Mouse (Mus musculus) bone marrow macrophage, adult 2 months (primary cell): ENCODE results near the gene Ccdc157. TPM values are rescaled to one million over a fixed set of nuclear protein-coding genes. Genes with fewer than 3 reads are reported as not detected.
"Not testable (repeated sequence)": the region's sequence is repeated elsewhere in the genome, so short reads cannot be mapped to it uniquely, and the experiment has no call there.

Experiments used
- H3K27ac ChIP-seq: 2 replicates; pipeline ENCODE4 v1.5.1; 2012; ENCODE audit warnings: low read depth, low read length; ENCODE audit not compliant: insufficient read depth
- H3K4me1 ChIP-seq: 2 replicates; pipeline ENCODE4 v1.6.1; 2012; ENCODE audit warnings: low read length; ENCODE audit not compliant: control insufficient read depth, insufficient read depth
- H3K4me3 ChIP-seq: 2 replicates; pipeline ENCODE4 v1.5.1; 2012; ENCODE audit warnings: mild to moderate bottlenecking, low read length, moderate library complexity; ENCODE audit not compliant: insufficient read depth
- CTCF ChIP-seq: IDR thresholded peaks from 2 replicates; pipeline ENCODE4 v1.5.1; 2012; ENCODE audit warnings: low read depth, mild to moderate bottlenecking, low read length, moderate library complexity
- POLR2A ChIP-seq: IDR thresholded peaks from 2 replicates; pipeline ENCODE4 v1.6.1; 2012; ENCODE audit warnings: mild to moderate bottlenecking, low read depth, low read length, borderline replicate concordance
- polyA plus RNA-seq: library from polyadenylated mRNA; stranded (reverse); fragments of >200 nt; gene quantifications from 2 replicates; pipeline ENCODE4 v1.2.4, GENCODE M21; 2012; ENCODE audit not compliant: missing spikeins, insufficient read depth, insufficient read length

The Ccdc157 gene
- polyA plus RNA-seq, 1 experiment = 2.3 TPM

DNA sequence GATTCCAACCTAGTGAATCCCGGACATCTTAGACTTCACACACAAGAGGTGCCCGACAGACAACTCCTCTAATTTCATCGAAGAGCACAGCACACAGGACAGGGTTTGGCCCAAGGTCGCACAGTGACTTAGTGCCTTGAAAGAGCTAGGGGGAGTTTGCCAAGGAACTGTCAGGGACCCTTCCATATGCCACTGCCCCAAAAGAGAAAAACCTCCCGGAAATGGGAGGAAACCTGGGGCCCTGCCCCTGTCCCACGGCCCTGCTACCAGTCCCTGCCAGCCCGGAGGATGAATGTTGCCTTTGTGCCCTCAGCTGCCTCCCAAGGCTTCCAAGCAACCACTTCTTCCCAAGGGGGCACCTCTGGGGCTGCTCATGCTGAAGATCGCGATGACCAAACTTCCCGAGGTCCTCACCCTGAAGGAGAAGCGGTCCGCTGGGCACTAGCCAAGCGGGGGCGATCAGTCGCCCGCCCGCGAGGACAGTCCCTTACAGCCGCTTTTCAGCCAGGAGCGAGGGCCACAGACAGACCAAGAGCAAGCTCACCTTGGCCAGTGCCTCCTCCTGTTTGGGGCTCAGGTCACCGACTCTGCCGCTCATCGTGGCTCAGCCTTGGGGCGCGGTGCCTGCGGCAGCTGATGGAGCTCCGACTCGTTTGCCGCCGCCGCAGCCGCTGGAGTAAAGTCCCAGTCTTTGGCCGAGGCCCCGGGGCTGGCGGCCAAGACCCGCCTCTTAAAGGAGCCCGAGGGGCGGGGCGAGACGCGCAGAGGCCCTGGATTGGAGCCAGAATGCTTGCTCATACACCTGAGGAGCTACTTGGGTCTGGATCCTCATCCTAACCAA, 41.8 kb downstream of the Ccdc157 start:
- no peak overlapping the region for H3K27ac ChIP-seq
- H3K4me3 ChIP-seq = peak overlapping the region; percentile 51

DNA sequence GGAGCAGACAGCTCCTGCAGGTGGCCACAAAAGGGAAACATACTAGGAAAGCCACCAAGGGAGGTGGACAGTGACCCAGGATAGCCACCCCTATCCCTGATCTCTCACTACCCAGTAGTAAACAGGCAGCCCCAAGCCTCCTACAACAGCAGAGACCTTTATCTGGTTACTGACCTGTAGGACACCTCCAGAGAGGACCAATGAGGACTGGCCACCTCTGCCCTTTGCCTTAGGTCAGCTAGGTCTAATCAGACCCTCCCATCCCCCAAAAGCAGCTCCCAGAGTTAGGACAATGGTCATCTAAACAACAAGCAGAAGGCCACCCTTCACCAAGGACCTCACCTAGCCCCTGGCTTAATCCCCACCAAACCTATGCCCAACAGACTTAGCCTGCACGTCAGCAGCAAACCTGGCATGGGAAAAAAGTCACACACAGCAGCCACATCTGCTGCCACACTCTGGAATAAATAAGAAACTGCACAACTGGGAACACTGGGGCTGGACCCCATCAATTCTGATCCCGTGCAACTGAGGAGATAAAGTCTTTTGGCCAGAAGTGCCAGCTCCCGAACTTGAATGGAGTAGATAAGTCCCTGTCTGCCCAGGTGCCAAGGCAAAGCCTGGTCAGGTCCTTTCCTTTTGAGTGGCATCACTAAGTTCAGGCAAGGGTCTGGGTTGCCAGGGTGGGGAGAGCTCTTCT, 42.6 kb downstream of the Ccdc157 start:
- Histone ChIP-seq H3K4me1 (peaks cover 2% of the 10 kb centered on the region), H3K4me3 (peak overlapping the region; percentile 51; the same call in 1 of the 2 replicates), H3K27ac (no peak overlapping the region)
- TF ChIP-seq POLR2A (no peak), CTCF (no peak)

More for the DNA sequence above, 41.8 kb downstream of the Ccdc157 start:
- H3K4me1 ChIP-seq = peaks cover 8% of the 10 kb centered on the region
- no peak for TF ChIP-seq CTCF
- TF ChIP-seq POLR2A = no peak

DNA sequence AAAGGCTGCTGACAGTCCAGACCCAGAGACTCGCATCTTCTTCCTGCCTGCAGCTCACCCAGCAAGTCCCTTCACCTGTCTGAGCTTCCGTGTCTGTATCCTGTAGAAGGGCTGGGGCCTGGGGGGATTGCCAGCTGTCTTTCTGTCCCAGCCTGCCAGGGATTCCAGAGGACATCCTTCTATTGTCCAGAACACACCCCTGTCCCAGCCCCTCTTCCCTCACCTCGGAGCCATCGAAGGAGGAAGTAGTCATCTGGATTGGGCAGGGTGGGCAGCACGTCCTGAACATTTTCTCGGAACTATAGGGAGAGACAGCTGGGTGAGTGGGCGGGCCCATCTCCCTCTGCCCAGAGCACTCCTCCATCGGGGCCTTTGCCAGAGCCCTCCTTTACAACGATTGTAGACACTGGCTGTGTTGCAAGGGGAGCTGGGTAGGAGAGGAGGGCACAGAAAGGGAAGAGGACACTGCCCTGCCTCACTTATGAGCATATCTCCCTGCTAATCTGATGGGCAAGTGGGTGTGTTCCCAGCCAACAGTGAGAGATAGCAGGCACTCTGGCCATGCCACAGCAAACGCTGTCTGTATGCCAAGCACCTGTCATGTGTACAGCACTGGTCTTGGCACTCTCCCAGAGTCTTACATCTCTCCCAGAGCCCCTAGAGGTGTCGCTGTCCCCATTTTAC, 43.5 kb downstream of the Ccdc157 start:
- TF ChIP-seq CTCF (no peak), POLR2A (no peak)
- H3K4me3 ChIP-seq = no peak overlapping the region
- no peak overlapping the region for H3K27ac ChIP-seq
- no peaks in the 10 kb centered on the region for H3K4me1 ChIP-seq

DNA sequence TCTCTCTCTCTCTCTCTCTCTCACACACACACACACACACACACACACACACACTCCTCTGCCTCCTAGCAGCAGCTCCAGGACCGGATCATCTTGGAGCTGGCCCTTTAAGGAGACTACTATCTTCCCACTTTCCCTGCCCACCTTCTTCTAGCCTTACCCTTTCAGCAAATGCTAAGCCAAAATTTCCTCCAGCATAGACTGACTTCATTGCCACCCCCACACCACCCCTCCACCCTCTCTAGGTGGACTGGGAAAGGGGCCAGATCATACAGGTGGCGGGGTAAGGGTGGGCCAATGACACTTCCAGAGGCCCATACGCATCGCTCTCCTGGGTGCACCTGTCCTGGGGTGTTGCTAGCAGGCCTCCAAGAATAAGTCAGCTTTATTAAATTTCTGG, 44.7 kb downstream of the Ccdc157 start:
- no peaks in the 10 kb centered on the region for H3K4me1 ChIP-seq
- H3K27ac ChIP-seq = no peak overlapping the region
- H3K4me3 ChIP-seq = no peak overlapping the region
- TF ChIP-seq POLR2A = no peak
- no peak for TF ChIP-seq CTCF

GRCm38 (mm10) chr11:4114541-4114940, 45.6 kb downstream of the Ccdc157 start:
- not testable (repeated sequence) for H3K4me1 ChIP-seq, H3K4me3 ChIP-seq, H3K27ac ChIP-seq

- TF ChIP-seq CTCF = no peak
- TF ChIP-seq POLR2A = no peak
- H3K4me3 ChIP-seq = no peak overlapping the region
- H3K4me1 ChIP-seq = no peaks in the 10 kb centered on the region
- no peak overlapping the region for H3K27ac ChIP-seq
These were observed 46.1 kb downstream of the Ccdc157 start for GRCm38 (mm10) chr11:4113970-4114369.

DNA sequence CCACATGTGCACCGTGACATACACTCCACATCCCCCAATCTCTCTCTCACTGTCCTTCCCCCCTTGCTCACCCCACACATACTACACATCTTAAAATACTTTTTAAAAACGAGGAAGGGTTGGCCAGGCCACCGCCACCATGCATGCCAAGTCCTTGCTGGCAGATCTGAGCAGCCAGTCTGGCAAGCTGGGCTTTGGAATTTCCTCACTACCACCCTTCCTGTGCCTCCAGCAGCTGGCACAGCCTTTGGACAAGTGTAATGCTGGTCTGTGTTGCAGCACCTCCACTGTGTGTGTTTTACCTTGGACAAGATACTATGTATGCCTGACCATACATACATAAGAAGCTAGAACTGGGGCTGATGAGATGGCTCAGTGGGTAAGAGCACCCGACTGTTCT, 46.6 kb downstream of the Ccdc157 start:
- no peak overlapping the region for H3K27ac ChIP-seq
- H3K4me3 ChIP-seq = no peak overlapping the region
- TF ChIP-seq CTCF (no peak), POLR2A (no peak)
- no peaks in the 10 kb centered on the region for H3K4me1 ChIP-seq

DNA sequence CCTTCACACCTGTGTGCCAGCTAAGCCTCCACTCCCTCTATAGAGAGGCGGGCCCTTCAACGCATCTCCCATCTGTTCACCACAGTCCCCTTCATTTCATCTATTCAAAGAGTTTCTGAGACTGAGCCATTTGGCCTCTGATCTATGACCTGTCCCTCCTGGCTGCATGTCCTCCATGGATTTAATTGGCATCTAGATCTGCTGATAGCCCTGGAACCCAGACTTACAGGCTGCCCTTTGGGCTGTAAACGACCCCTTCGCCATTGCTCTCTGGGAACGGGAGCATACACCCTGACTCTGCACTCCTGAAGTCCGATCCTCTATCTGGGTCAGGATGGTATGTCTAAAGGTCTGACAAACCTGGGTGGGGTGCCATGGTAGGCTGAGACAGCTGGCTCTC, 47.2 kb downstream of the Ccdc157 start:
- Histone ChIP-seq H3K27ac (no peak overlapping the region), H3K4me3 (no peak overlapping the region), H3K4me1 (no peaks in the 10 kb centered on the region)
- TF ChIP-seq POLR2A (no peak), CTCF (no peak)

- no peak overlapping the region for H3K27ac ChIP-seq
- no peak overlapping the region for H3K4me3 ChIP-seq
- no peaks in the 10 kb centered on the region for H3K4me1 ChIP-seq
- TF ChIP-seq CTCF (no peak), POLR2A (no peak)
These were observed 48.1 kb downstream of the Ccdc157 start for GRCm38 (mm10) chr11:4112033-4112432.

DNA sequence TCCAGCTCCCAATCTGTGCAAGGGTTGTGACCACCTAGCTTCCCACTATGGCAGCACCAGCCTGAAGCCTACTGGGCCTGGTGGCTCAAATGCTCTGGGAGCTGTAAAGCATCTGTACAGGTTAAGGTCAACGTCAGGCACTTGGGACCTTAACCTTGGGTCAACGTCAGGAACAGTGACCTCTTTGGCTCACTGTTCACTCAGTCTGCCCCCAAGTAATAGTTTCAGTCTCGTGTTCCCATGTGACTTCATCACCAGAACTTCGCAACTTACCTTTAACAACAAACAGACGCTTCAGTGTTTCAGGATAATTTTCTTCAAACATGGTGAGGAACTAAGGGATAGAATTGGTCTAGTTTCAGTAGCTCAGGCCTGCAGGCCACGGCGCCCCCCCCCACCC, 51.4 kb downstream of the Ccdc157 start:
- H3K4me3 ChIP-seq = no peak overlapping the region
- no peaks in the 10 kb centered on the region; the same call in 1 of the 2 replicates for H3K4me1 ChIP-seq
- TF ChIP-seq POLR2A (no peak), CTCF (no peak)
- no peak overlapping the region for H3K27ac ChIP-seq

DNA sequence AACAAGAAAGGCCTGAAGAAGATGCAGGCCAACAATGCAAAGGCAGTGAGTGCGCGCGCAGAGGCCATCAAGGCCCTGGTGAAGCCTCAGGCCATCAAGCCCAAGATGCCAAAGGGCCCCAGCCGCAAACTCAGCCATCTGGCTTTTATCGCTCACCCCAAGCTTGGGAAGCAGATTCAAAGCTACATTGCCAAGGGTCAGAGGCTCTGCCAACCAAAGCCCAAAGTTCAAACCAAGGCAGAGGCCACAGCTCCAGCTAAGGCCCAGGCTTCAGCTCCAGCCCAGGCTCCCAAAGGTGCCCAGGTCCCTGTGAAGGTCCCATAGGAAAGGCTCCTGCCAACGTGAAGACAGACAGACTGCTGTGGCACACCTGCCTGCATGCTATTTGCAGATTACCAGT, 52.2 kb downstream of the Ccdc157 start:
- H3K4me3 ChIP-seq, H3K27ac ChIP-seq, H3K4me1 ChIP-seq: not testable (repeated sequence)
